Mouse (Mus musculus) CH12.LX (cell line): ENCODE measurements around the gene 9930021J03Rik. TPM values are rescaled to one million over a fixed set of nuclear protein-coding genes. Genes with fewer than 3 reads are reported as not detected.

Source experiments
- DNase-seq: peaks from one replicate; pipeline ENCODE4 v3.0.0-alpha.2; 2013; ENCODE audit errors: extremely low read depth
- H3K27ac ChIP-seq: 2 replicates; pipeline ENCODE4 v1.5.1; 2012; ENCODE audit warnings: low read depth, mild to moderate bottlenecking, control low read depth, moderate library complexity; ENCODE audit not compliant: insufficient read depth
- H3K27me3 ChIP-seq: replicated peaks from 2 replicates; pipeline ENCODE3; 2012; ENCODE audit warnings: inconsistent platforms
- H3K36me3 ChIP-seq, 2 experiments: replicated peaks in 1 of 2; 2 replicates each; pipeline versions ENCODE3 to v1.6.1; 2012; ENCODE audit warnings: inconsistent platforms in 1 of 2, low read length in 1 of 2, mild to moderate bottlenecking in 1 of 2, mixed read lengths in 1 of 2, moderate library complexity in 1 of 2; ENCODE audit not compliant: control insufficient read depth in 1 of 2, insufficient read depth in 1 of 2
- H3K4me1 ChIP-seq, 2 experiments: 2 replicates each; pipeline ENCODE4 v1.6.1; 2012; ENCODE audit warnings: inconsistent platforms in 1 of 2, moderate library complexity in 1 of 2; ENCODE audit not compliant: insufficient read depth in 2 of 2, control insufficient read depth in 1 of 2
- H3K4me2 ChIP-seq: 2 replicates; pipeline ENCODE4 v1.6.1; 2012; ENCODE audit warnings: low read depth, mild to moderate bottlenecking, control low read depth; ENCODE audit not compliant: poor library complexity, insufficient read depth, severe bottlenecking
- H3K4me3 ChIP-seq, 3 experiments: fragments of 150-350 bp in 1 of 3; sonication (generic) in 1 of 3; replicated peaks in 1 of 3; 2 replicates each; pipeline versions ENCODE3 to v1.5.1; 2011 to 2012; ENCODE audit warnings: low read depth in 2 of 3, low read length in 2 of 3, mild to moderate bottlenecking in 2 of 3, moderate library complexity in 2 of 3, control low read depth in 1 of 3, improper control_type of control experiment in 1 of 3, inconsistent platforms in 1 of 3, mixed read lengths in 1 of 3; ENCODE audit not compliant: poor library complexity in 1 of 3
- H3K79me2 ChIP-seq: replicated peaks from 2 replicates; pipeline ENCODE4 v1.6.1; 2012; ENCODE audit warnings: mild to moderate bottlenecking, moderate library complexity; ENCODE audit not compliant: control insufficient read depth, poor library complexity, insufficient read depth, severe bottlenecking; ENCODE audit errors: extremely low read depth
- H3K9ac ChIP-seq: 2 replicates; pipeline ENCODE4 v1.6.1; 2012; ENCODE audit warnings: low read depth, mild to moderate bottlenecking, control low read depth, moderate library complexity; ENCODE audit not compliant: insufficient read depth
- H3K9me3 ChIP-seq: replicated peaks from 2 replicates; pipeline ENCODE3; 2012; ENCODE audit warnings: low read length, inconsistent platforms, mixed read lengths
- BHLHE40 ChIP-seq: IDR thresholded peaks from 2 replicates; pipeline ENCODE4 v1.6.1; 2011; ENCODE audit warnings: mild to moderate bottlenecking, low read depth, low read length, improper control_type of control experiment
- CHD1 ChIP-seq: IDR thresholded peaks from 2 replicates; pipeline ENCODE4 v1.6.1; 2012; ENCODE audit warnings: low read depth, low read length, improper control_type of control experiment, inconsistent platforms
- CHD2 ChIP-seq: IDR thresholded peaks from 2 replicates; pipeline ENCODE4 v1.6.1; 2011; ENCODE audit warnings: low read length, improper control_type of control experiment
- CTCF ChIP-seq, 2 experiments: IDR thresholded peaks in 1 of 2; conservative IDR thresholded peaks in 1 of 2; 2 replicates each; pipeline ENCODE4 v1.5.1; 2011 to 2012; ENCODE audit warnings: low read depth in 2 of 2, low read length in 2 of 2, improper control_type of control experiment in 1 of 2, inconsistent platforms in 1 of 2, mild to moderate bottlenecking in 1 of 2, moderate library complexity in 1 of 2
- ELF1 ChIP-seq: IDR thresholded peaks from 2 replicates; pipeline ENCODE4 v1.6.1; 2014; ENCODE audit warnings: low read depth, mild to moderate bottlenecking, inconsistent platforms, low read length, improper control_type of control experiment
- ETS1 ChIP-seq: conservative IDR thresholded peaks from 2 replicates; pipeline ENCODE4 v1.6.1; 2012; ENCODE audit warnings: low read depth, mild to moderate bottlenecking, inconsistent platforms, low read length, improper control_type of control experiment, moderate library complexity
- IRF4 ChIP-seq: IDR thresholded peaks from 2 replicates; pipeline ENCODE4 v1.6.1; 2014; ENCODE audit warnings: low read depth, mild to moderate bottlenecking, inconsistent platforms, low read length, improper control_type of control experiment
- JUN ChIP-seq: IDR thresholded peaks from 2 replicates; pipeline ENCODE4 v1.6.1; 2011; ENCODE audit warnings: low read depth, mild to moderate bottlenecking, low read length, improper control_type of control experiment, moderate library complexity; ENCODE audit not compliant: insufficient read depth
- JUND ChIP-seq: conservative IDR thresholded peaks from 2 replicates; pipeline ENCODE4 v1.6.1; 2011; ENCODE audit warnings: low read depth, low read length, improper control_type of control experiment
- KAT2A ChIP-seq: IDR thresholded peaks from 2 replicates; pipeline ENCODE4 v1.6.1; 2012; ENCODE audit warnings: low read length, improper control_type of control experiment, inconsistent platforms; ENCODE audit not compliant: insufficient replicate concordance
- MAFK ChIP-seq: IDR thresholded peaks from 2 replicates; pipeline ENCODE4 v1.6.1; 2011; ENCODE audit warnings: low read length, improper control_type of control experiment; ENCODE audit not compliant: insufficient replicate concordance
- MAX ChIP-seq: IDR thresholded peaks from 2 replicates; pipeline ENCODE4 v1.6.1; 2011; ENCODE audit warnings: low read length, improper control_type of control experiment
- MAZ ChIP-seq: IDR thresholded peaks from 2 replicates; pipeline ENCODE4 v1.6.1; 2012; ENCODE audit warnings: low read depth, mild to moderate bottlenecking, inconsistent platforms, low read length, improper control_type of control experiment, moderate library complexity
- MYC ChIP-seq: IDR thresholded peaks from 2 replicates; pipeline ENCODE4 v1.6.1; 2011; ENCODE audit warnings: low read depth, mild to moderate bottlenecking, improper control_type of control experiment, low read length
- NELFE ChIP-seq: IDR thresholded peaks from 2 replicates; pipeline ENCODE4 v1.6.1; 2011; ENCODE audit warnings: low read depth, low read length, improper control_type of control experiment
- NRF1 ChIP-seq: IDR thresholded peaks from 2 replicates; pipeline ENCODE4 v1.6.1; 2014; ENCODE audit warnings: low read depth, mild to moderate bottlenecking, inconsistent platforms, low read length, improper control_type of control experiment, moderate library complexity
- POLR2AphosphoS2 ChIP-seq: IDR thresholded peaks from 2 replicates; pipeline ENCODE4 v1.6.1; 2011; ENCODE audit warnings: low read depth, low read length, improper control_type of control experiment
- RAD21 ChIP-seq: IDR thresholded peaks from 2 replicates; pipeline ENCODE4 v1.6.1; 2011; ENCODE audit warnings: low read depth, mild to moderate bottlenecking, low read length, improper control_type of control experiment, moderate library complexity
- SMC3 ChIP-seq: IDR thresholded peaks from 2 replicates; pipeline ENCODE4 v1.6.1; 2011; ENCODE audit warnings: low read depth, low read length, improper control_type of control experiment
- TBP ChIP-seq: conservative IDR thresholded peaks from 2 replicates; pipeline ENCODE4 v1.6.1; 2011; ENCODE audit warnings: low read depth, low read length, improper control_type of control experiment
- TCF12 ChIP-seq: IDR thresholded peaks from 2 replicates; pipeline ENCODE4 v1.6.1; 2014; ENCODE audit warnings: low read depth, mild to moderate bottlenecking, inconsistent platforms, low read length, improper control_type of control experiment
- USF1 ChIP-seq: IDR thresholded peaks from 2 replicates; pipeline ENCODE4 v1.6.1; 2014; ENCODE audit warnings: low read depth, mild to moderate bottlenecking, inconsistent platforms, low read length, improper control_type of control experiment
- USF2 ChIP-seq: conservative IDR thresholded peaks from 2 replicates; pipeline ENCODE4 v1.6.1; 2011; ENCODE audit warnings: low read depth, low read length, improper control_type of control experiment
- ZC3H11A ChIP-seq: IDR thresholded peaks from 2 replicates; pipeline ENCODE4 v1.6.1; 2012; ENCODE audit warnings: low read depth, mild to moderate bottlenecking, inconsistent platforms, low read length, improper control_type of control experiment
- ZNF384 ChIP-seq: IDR thresholded peaks from 2 replicates; pipeline ENCODE4 v1.6.1; 2012; ENCODE audit warnings: low read depth, low read length, improper control_type of control experiment, inconsistent platforms
- dilution Hi-C: fragments of 300-500 bp; cut with MboI; formaldehyde crosslinking; loops from 2 replicates; pipeline ENCODE4 v1.14.3; 2020; ENCODE audit warnings: low sequenced_read_pairs; ENCODE audit not compliant: extremely low pct_unique_long_range_greater_than_20kb, extremely low pct_ligation_motif_present
- in situ Hi-C: fragments of 300-500 bp; cut with MboI; formaldehyde crosslinking; loops from 3 replicates; pipeline ENCODE4 v1.14.3; 2019; ENCODE audit warnings: low sequenced_read_pairs, low pct_ligation_motif_present, low pct_unique_long_range_greater_than_20kb, mixed read lengths
- polyA plus RNA-seq: library from polyadenylated mRNA; unstranded; fragments of >175 nt; gene quantifications from 2 replicates; pipeline ENCODE4 v1.2.1, GENCODE M21; 2012; ENCODE audit warnings: low read depth; ENCODE audit not compliant: insufficient read length
- total RNA-seq, 2 experiments: library from RNA; depleted of rRNA; stranded (reverse); fragments of 300-350 nt in 1 of 2; fragments of >200 nt in 1 of 2; gene quantifications; 2 replicates each; pipeline ENCODE4 v1.2.3; 2012 to 2014

The 9930021J03Rik gene
- total and polyA plus RNA-seq, 3 experiments, result 4.2 to 8.7 (median 7.8) TPM

- peaks cover 7 to 35% of the 10 kb centered on the region in 2 experiments for H3K4me1 ChIP-seq
- no peaks in the 10 kb centered on the region for H3K27me3 ChIP-seq
- no peak overlapping the region for H3K27ac ChIP-seq
- H3K36me3 ChIP-seq, result no peaks in the 10 kb centered on the region
- peak overlapping the region; percentile 1; the same call in 1 of the 2 replicates for H3K9ac ChIP-seq
- H3K4me2 ChIP-seq, result peak overlapping the region; percentile 95
- dilution Hi-C loops (no loop called here), in situ Hi-C loops (loop anchor here (10.0 kb wide), 1 partner anchor 107 kb away; the partner anchor contains the start of gene Ranbp6)
- DNase-seq, result no peak
- TF ChIP-seq ZC3H11A (no peak), ETS1 (no peak), JUND (no peak), NRF1 (no peak), RAD21 (no peak), KAT2A (no peak), TBP (no peak), MAZ (no peak), CTCF (conservative IDR thresholded peaks at IDR 0.05 in 1 of 2, IDR thresholded peaks at IDR 0.05 in 1 of 2; ENCODE audit: low read depth in 2 of 2, low read length in 2 of 2) (no peak), MAX (peak; percentile 36; the same call in 1 of the 2 replicates), POLR2AphosphoS2 (no peak), MAFK (no peak), SMC3 (no peak), CHD2 (no peak), BHLHE40 (peak; percentile 54), CHD1 (no peak), USF1 (peak; percentile 60), ELF1 (no peak), NELFE (no peak), ZNF384 (no peak), USF2 (peak; percentile 62), TCF12 (peak; percentile 33; the same call in 1 of the 2 replicates), IRF4 (no peak), MYC (0 out of 2 replicates have a peak, but pooled peaks have one; percentile 39), JUN (no peak)
- no peaks in the 10 kb centered on the region for H3K79me2 ChIP-seq
- peak overlapping the region; percentile 48 to 52 (median 51) for H3K4me3 ChIP-seq
- no peaks in the 10 kb centered on the region for H3K9me3 ChIP-seq
Observed at GRCm38 (mm10) chr19:29707314-29707898, 98.4 kb downstream of the 9930021J03Rik start.
